Mouse (Mus musculus): ENCODE data around the gene Nhlrc3.

DNA sequence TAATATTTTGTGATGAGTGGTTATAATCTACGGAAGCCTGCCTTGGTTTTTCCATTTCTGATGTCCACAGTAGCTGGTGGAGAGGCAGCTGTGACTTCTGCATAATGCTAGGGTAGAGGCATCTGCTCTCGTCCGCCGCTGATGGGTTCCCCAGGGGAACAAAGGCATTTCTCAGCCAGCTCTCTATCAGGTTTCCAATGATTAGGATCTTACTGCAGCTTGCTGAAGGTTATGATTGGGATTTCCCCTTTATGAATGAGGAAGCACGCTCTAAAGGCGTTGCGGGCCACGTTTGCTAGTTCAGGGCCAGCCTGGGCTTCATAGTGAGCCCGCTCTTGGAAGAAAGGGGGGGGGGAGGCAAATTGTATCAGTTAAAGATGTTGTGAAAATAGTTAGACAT lies 3.3 kb upstream of the Nhlrc3 start:
- no peak for TF ChIP-seq CTCF (IDR thresholded peaks at IDR 0.05; ENCODE audit: low read depth, low read length)
- no peak for TF ChIP-seq POLR2A (IDR thresholded peaks at IDR 0.05; ENCODE audit: borderline replicate concordance, low read depth, low read length)
